Mouse (Mus musculus): ENCODE data around the gene Slc2a3. TPM values are rescaled to one million over a fixed set of nuclear protein-coding genes. Genes with fewer than 3 reads are reported as not detected.
"Not testable (repeated sequence)": the region's sequence is repeated elsewhere in the genome, so short reads cannot be mapped to it uniquely, and the experiment has no call there.

The Slc2a3 gene
- total RNA-seq, 2 experiments from 2014 or later = 110 to 113 TPM

GRCm38 (mm10) chr6:122765298-122765956 lies 36.0 kb downstream of the Slc2a3 start:
- DNase-seq (ENCODE audit: low spot score in 2 of 2) = no peak

GRCm38 (mm10) chr6:122764446-122765297 lies 36.8 kb downstream of the Slc2a3 start:
- peak; percentile 63 to 84 for DNase-seq (ENCODE audit: low spot score in 2 of 2)

GRCm38 (mm10) chr6:122763844-122764445 lies 37.5 kb downstream of the Slc2a3 start:
- DNase-seq (ENCODE audit: low spot score in 2 of 2) = no peak

- no peak for DNase-seq (ENCODE audit: low spot score in 2 of 2)
Measured at GRCm38 (mm10) chr6:122762952-122763700, 38.3 kb downstream of the Slc2a3 start.

- DNase-seq (ENCODE audit: low spot score in 2 of 2) = no peak
Measured at GRCm38 (mm10) chr6:122762480-122762879, 39.0 kb downstream of the Slc2a3 start.

GRCm38 (mm10) chr6:122761901-122762300 lies 39.5 kb downstream of the Slc2a3 start:
- DNase-seq (ENCODE audit: low spot score in 2 of 2) = no peak

GRCm38 (mm10) chr6:122761011-122761599 lies 40.3 kb downstream of the Slc2a3 start:
- DNase-seq (ENCODE audit: low spot score in 2 of 2) = peak; percentile 86 to 91

- DNase-seq (ENCODE audit: low spot score in 2 of 2) = no peak
Measured at GRCm38 (mm10) chr6:122758732-122759131, 42.7 kb downstream of the Slc2a3 start.

GRCm38 (mm10) chr6:122755913-122756312 lies 45.5 kb downstream of the Slc2a3 start:
- DNase-seq (ENCODE audit: low spot score in 2 of 2) = no peak

- no peak for DNase-seq (ENCODE audit: low spot score in 2 of 2)
Measured at GRCm38 (mm10) chr6:122750579-122750978, 50.9 kb downstream of the Slc2a3 start.

- DNase-seq (ENCODE audit: low spot score in 2 of 2) = no peak
Measured at GRCm38 (mm10) chr6:122744505-122745249, 56.8 kb downstream of the Slc2a3 start.

- no peak for DNase-seq (ENCODE audit: low spot score in 2 of 2)
Measured at GRCm38 (mm10) chr6:122743353-122743752, 58.1 kb downstream of the Slc2a3 start.

GRCm38 (mm10) chr6:122742228-122742899 lies 59.1 kb downstream of the Slc2a3 start:
- DNase-seq (ENCODE audit: low spot score in 2 of 2) = peak; percentile 58 to 80

GRCm38 (mm10) chr6:122741460-122742227 lies 59.8 kb downstream of the Slc2a3 start:
- DNase-seq (ENCODE audit: low spot score in 2 of 2) = no peak

- peak; percentile 62 to 80 for DNase-seq (ENCODE audit: low spot score in 2 of 2)
Measured at GRCm38 (mm10) chr6:122739952-122740351, 61.5 kb downstream of the Slc2a3 start.

GRCm38 (mm10) chr6:122719942-122720341 lies 81.5 kb downstream of the Slc2a3 start:
- peak; percentile 55 to 86 for DNase-seq (ENCODE audit: low spot score in 2 of 2)

GRCm38 (mm10) chr6:122718224-122718623 lies 83.2 kb downstream of the Slc2a3 start:
- not testable (repeated sequence) for DNase-seq (ENCODE audit: low spot score in 2 of 2)

GRCm38 (mm10) chr6:122715886-122716285 lies 85.6 kb downstream of the Slc2a3 start:
- no peak for DNase-seq (ENCODE audit: low spot score in 2 of 2)
